Mouse (Mus musculus) gastrocnemius, adult 2 months (tissue): Measurements from ENCODE around the gene Gm20388. TPM values are rescaled to one million over a fixed set of nuclear protein-coding genes. Genes with fewer than 3 reads are reported as not detected.

Source experiments
- DNase-seq: peaks from one replicate; pipeline ENCODE4 v3.0.0; 2022
- H3K27ac ChIP-seq: fragments of 200-600 bp; 2 replicates; pipeline ENCODE4 v1.8.1; 2022; ENCODE audit warnings: mild to moderate bottlenecking
- H3K4me3 ChIP-seq: fragments of 200-600 bp; 2 replicates; pipeline ENCODE4 v1.8.1; 2022; ENCODE audit warnings: mild to moderate bottlenecking, moderate library complexity
- CTCF ChIP-seq: fragments of 200-600 bp; IDR thresholded peaks from 2 replicates; pipeline ENCODE4 v1.8.1; 2022; ENCODE audit warnings: antibody characterized with exemption, mild to moderate bottlenecking, moderate library complexity
- intact Hi-C: fragments of 180-260 bp; cut with DNase I; formaldehyde crosslinking; loops from one replicate; pipeline ENCODE4 v1.15.1; 2025
- total RNA-seq, 2 experiments: library from RNA; stranded (reverse); gene quantifications; 2 replicates each; pipeline ENCODE4 v1.2.3; 2021

Gm20388 gene
- total RNA-seq, 2 experiments from 2014 or later, result 6.1 to 15.0 TPM

DNA sequence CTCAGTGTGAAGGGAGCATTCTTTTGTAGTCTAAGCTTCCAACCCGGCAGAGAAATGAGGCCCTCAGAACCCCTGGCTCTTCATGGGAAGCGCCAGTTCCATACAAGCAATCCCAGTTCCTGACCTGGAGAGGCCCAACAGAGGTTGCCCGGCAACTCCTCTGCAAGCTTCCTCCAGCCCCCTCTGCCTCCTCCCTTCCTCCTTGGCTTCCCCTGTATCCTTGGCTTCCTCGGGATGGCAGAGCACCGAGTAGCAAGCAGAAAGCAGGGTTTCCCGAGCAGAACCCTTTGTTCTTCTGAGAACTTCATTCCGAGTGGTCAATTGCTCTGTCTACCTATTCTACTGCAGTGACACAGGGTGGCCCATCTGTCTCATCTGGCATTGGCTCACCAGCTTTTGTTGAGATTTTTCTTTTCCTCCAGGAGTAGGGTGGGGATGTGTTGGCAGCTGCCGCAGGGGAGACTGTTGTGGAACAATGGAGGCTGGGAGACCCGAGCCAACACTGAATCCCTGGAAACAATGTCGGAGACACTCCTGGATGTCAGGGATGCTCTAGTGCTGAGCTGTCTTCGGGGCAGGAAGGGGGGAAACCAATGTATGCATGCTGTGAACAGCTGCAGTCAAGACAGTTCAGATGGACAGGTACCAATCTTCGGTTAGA, 2795.4 kb downstream of the Gm20388 start:
- no peak for DNase-seq
- no peak for TF ChIP-seq CTCF
- intact Hi-C loops, result no loop called here
- peak overlapping the region; percentile 56 for H3K27ac ChIP-seq
- no peak overlapping the region for H3K4me3 ChIP-seq

DNA sequence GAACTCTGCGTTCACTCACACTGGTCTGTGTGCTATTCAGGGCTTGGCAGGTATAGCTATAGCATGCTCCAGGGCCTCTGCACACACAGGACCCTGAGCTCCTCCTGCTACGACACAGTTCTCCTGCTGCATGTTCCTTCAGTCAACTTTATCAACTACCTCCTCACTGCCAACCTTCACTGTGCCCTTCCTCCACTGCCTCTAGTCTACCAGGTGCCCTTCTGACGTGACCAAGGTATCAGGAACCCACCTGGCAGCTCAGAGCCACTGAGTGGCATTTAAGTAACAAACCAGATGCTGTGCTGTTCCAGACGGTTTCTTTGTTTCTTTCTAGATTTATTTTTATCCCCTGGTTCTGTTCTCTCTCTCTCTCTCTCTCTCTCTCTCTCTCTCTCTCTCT, 2796.5 kb downstream of the Gm20388 start:
- intact Hi-C loops, result no loop called here
- Histone ChIP-seq H3K27ac (no peak overlapping the region), H3K4me3 (no peak overlapping the region)
- DNase-seq, result no peak
- no peak for TF ChIP-seq CTCF

DNA sequence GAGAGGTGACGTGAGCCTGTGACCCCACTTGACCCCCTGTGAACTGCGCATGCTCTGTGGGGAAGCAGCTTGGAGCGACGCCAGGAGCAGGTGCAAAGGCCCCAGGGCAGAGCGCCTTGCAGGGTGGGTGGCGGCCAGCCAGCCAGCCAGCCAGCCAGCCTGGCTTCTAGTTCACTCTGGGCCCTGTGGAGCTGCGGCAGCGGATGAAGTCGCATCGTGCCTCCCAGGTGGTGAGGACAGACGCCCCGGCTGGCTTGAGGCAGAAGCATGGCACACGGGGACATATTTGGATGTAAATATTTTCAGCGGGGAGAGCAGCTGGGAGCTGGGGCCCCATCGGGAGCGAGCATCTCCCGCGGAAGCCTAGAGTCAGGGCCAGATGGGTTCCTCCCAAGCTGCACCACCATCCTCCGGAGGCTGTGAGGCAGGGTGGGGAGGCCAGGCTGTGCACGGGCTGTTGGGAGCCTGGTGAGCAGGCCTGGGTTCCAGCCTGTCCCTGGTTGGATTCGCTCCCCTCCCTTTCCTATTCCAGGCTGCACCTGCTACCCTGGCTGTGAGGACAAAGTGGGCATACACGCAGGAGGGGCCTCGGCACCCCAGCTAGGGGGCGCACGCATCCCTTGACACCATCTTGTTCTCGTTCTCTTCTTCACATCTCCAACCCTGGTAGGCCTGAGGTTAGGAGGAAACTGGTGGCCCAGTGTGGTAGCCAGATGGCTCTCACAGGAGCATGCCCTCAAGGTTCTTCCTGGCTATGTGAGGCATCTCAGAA, 2798.9 kb downstream of the Gm20388 start:
- intact Hi-C loops, result no loop called here
- DNase-seq, result no peak
- H3K4me3 ChIP-seq, result no peak overlapping the region
- no peak for TF ChIP-seq CTCF
- H3K27ac ChIP-seq, result no peak overlapping the region

DNA sequence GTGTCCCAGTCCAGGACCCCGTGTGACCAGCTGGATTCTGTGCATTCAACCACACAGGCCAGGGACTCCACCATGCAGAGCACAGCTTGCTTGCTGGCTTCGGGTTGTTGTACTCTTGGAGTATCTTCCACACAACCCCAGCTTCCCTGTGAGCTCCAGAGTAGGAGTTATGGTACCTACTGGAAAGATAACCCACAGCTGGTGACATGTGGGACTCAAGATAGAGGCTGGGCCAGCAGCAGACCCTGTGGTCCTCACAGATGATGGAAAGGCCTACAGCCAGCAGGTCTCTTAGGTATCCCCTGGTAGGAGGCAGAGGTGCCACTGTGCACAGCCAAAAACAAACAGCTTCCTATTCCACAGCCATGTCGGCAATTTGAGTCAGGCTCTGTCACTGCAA, 2800.8 kb downstream of the Gm20388 start:
- no peak overlapping the region for H3K4me3 ChIP-seq
- no peak for DNase-seq
- peak overlapping the region; percentile 80 for H3K27ac ChIP-seq
- TF ChIP-seq CTCF, result no peak
- intact Hi-C loops, result no loop called here

DNA sequence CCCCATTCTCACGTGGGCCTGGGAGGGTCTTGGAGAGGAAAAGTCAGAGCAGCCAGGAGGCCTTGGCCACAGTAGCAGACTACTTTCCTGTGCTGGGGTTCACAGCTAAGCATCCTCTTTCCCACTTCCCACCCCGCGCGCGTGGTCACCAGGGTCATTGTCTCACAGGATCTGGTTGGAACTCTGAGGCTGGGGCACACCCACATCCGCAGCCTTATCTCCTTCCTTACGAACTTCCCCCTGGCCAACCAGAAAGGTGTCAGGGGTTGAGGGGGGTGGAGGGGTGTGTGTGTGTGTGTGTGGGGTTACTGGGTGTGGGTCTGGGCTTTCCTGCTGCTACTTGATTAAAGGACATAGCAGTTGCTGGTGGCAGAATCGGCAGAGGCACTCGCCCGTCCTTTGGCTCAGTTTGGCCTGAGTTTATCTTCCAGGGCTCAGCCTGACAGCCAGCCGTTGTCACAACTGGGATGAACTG, 2801.3 kb downstream of the Gm20388 start:
- intact Hi-C loops, result no loop called here
- peak overlapping the region; percentile 80 for H3K27ac ChIP-seq
- no peak for TF ChIP-seq CTCF

DNA sequence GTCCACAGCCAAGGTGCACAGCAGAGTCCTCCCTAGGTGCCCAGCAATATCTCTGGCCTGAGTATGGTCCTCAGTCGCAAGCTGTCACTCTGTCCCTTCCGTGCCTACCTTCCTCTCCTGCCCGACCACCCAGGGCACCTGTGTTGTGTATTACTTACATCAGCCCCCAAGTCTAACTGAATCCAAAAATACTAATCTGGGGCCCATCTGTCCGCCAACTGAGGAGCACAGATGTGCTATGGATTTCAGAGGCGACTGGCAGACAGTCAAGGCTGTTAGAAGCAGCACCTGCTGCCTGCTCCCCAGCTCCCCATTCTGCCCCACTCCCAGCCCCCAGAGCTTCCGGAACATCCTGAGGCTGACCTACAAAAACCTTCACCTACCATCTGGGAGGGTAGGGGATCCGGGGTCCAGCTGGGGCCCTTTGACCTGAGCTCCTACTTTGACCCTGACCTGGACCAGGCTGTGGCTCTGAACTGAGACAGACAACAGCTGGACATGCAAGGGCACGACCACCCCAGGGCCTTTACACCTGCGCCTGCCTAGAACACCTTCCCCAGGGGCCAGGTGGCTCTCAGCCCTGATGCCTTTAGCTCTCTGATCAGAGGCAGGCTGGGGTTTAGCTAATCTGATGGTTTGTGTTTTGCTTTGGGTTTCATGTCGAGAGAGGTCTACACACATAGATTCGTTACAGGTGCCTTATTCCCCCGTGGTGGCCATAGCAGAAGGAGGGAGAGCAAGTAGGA, 2801.9 kb downstream of the Gm20388 start:
- intact Hi-C loops, result no loop called here
- no peak for TF ChIP-seq CTCF
- peak overlapping the region; percentile 79 for H3K27ac ChIP-seq

More for the DNA sequence above, 2801.3 kb downstream of the Gm20388 start:
- DNase-seq, result peak; percentile 66
- H3K4me3 ChIP-seq, result no peak overlapping the region

DNA sequence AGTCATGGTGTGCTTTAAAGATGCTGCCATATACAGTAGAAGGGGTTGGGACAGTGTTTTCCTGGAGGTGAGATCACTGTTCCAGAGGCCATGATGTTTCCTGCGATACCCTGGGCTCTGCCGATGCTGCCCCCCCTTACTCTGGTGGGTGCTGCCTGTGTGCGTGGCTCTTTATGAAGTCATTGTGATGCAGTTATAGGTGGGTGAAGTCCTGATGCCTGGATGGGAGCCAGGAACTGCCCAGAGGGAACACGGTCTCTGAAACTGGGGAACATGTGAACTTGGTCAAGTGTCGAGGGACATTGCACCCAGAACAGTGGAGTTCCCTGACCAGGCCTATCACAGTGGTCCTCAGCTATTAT, 2802.5 kb downstream of the Gm20388 start:
- H3K27ac ChIP-seq, result no peak overlapping the region
- no peak for TF ChIP-seq CTCF
- H3K4me3 ChIP-seq, result no peak overlapping the region
- intact Hi-C loops, result no loop called here
- no peak for DNase-seq

More for the DNA sequence above, 2801.9 kb downstream of the Gm20388 start:
- H3K4me3 ChIP-seq, result no peak overlapping the region
- DNase-seq, result no peak

DNA sequence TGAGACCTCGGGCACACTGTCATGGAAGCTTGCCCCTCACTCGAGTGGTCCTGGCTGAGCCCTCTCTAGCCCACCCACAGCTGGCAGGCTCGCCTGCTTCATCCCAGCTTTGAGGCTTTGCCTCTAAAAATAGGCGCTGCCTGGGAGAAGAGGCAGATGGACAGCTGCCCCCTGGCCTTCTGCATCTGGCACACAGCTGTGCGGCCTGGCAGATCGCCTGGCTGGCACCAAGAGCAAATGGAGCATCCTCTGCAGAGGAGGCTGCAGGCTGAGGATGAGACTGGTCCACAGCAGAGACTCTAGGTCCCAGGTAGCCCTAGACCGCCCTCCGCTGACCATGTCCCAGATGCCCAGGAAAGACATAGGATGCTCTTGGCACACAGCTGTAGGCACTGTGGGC, 2805.9 kb downstream of the Gm20388 start:
- H3K27ac ChIP-seq, result no peak overlapping the region; the same call in 1 of the 2 replicates
- intact Hi-C loops, result no loop called here
- no peak overlapping the region for H3K4me3 ChIP-seq
- no peak for TF ChIP-seq CTCF
- DNase-seq, result no peak

DNA sequence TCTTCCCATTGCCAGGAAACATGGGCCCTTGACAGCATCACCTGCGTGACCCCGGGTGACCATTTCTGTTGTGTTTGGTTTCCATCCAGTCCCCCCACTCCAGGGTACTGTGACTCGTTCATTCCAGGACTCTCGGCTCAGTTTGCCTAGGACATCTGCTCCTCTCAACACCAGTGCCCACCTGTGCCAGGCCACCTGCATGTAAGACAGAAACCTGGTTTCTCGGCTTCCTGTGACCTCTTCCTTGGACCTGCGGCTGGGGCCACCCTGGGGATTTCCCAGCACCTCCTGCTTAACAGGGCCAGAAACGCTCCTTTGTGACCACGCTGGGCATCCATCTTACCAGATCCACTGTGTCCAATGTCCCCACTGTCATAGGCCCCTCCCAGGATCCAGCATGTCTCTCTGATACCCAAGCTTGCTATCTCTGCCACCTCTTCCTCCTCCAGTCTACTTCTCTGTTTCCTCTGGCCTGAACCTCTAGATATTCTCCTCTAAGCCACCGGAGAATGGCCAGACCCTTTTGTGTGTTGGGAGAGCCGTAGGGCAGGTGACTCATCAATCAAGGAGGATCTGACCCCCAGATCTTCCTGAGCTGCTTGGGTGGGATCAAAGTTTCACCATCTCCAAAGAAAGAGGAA, 2807.3 kb downstream of the Gm20388 start:
- TF ChIP-seq CTCF, result no peak
- no peak for DNase-seq
- intact Hi-C loops, result no loop called here
- H3K27ac ChIP-seq, result no peak overlapping the region
- no peak overlapping the region for H3K4me3 ChIP-seq

DNA sequence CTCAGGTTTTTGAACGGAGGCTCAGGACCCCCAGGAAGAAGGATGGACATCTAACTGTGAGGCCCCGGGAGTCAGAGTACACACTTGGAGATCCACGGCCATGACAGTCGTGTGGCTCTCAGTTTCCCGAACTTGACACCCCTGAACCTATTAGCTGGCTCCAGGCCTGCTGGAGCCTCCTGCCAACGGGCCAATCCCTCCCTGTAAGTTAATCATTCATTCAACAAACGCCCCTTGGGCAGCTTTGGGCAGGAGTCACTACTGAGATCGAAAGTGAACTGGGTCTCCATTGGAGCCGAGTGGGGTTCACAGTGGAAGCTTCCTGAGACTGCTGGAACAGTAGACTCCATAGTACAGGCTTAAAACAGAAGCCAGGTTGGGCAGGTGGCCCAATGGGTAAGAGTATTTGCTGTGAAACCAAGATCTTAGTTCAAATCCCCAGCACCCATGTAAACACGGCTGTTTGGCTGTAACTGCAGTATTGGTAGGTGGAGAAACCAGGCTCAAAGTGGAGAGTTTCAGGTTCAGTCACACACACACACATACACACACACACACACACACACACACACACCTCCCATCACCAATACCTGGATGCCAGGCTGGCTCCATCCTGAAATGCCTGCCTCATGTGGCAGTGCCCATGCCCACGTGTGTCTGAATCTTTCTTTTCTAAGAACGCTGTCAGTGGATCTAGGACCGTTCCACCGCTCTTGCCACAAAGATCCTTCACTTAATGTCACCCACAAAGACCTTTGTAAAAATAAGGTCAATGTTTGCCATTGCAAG, 2808.3 kb downstream of the Gm20388 start:
- DNase-seq, result no peak
- intact Hi-C loops, result no loop called here
- TF ChIP-seq CTCF, result no peak
- no peak overlapping the region for H3K27ac ChIP-seq
- H3K4me3 ChIP-seq, result no peak overlapping the region

DNA sequence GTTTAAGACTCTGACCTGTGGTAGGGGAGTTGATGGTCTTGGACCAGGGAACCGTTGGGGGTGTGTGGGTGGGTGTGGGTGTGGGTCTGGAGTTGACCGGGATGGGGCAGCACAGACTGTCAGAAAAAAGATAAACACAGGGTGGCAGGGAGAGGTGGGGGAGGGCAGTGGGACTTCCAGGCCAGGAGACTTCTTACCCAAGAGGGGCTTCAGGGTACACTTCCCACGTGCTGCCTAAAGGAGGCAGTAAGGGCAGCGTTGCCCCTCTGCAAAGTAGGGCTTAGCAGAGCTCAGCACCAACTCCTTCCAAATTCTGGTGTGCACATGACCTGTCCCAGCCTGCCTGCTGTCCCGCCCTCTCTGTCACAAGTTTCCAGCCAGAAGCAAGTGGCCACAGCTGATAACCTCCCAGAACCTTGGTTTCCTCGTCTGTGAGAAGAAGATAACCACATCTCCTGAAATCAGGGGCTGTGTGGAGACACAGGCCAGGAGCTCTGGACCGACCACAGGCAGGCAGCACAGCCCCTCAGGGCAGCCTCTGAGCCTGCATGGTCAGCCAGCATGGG, 2808.9 kb downstream of the Gm20388 start:
- TF ChIP-seq CTCF, result no peak
- H3K27ac ChIP-seq, result peak overlapping the region; percentile 8; the same call in 1 of the 2 replicates
- intact Hi-C loops, result no loop called here
- DNase-seq, result no peak
- H3K4me3 ChIP-seq, result no peak overlapping the region; the same call in 1 of the 2 replicates
